Mouse (Mus musculus) right cerebral cortex, postnatal 10 days (tissue): ENCODE measurements around the gene Il25.
A peak's percentile ranks its signal among the peaks of the same experiment; 100 is the strongest.

Experiments
- DNase-seq, 2 experiments: peaks; one replicate each; pipeline ENCODE4 v3.0.0; 2021; ENCODE audit warnings: low spot score in 2 of 2

Il25 gene

DNA sequence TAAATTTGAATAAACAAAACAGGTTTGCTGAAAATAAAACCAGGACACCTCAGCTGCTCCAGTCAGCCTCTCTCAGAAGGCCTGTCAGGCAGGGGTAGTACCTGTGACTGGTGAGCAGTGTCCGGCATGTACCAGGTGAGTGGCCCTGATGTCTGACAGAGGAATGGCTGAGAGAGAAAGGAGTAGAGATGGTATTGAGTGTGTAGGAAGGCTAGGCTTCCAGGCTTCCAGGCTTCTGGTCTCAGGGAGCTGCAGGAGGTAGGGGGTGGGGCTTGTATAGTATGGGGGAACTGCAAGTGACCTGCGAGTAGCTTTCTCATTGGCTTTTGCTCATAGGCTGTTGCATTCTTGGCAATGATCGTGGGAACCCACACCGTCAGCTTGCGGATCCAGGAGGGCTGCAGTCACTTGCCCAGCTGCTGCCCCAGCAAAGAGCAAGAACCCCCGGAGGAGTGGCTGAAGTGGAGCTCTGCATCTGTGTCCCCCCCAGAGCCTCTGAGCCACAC lies at the start of gene Il25:
Il25 (plus strand) TSS at position 51 of the 506 bp plus-strand sequence.
- no peak for DNase-seq

DNA sequence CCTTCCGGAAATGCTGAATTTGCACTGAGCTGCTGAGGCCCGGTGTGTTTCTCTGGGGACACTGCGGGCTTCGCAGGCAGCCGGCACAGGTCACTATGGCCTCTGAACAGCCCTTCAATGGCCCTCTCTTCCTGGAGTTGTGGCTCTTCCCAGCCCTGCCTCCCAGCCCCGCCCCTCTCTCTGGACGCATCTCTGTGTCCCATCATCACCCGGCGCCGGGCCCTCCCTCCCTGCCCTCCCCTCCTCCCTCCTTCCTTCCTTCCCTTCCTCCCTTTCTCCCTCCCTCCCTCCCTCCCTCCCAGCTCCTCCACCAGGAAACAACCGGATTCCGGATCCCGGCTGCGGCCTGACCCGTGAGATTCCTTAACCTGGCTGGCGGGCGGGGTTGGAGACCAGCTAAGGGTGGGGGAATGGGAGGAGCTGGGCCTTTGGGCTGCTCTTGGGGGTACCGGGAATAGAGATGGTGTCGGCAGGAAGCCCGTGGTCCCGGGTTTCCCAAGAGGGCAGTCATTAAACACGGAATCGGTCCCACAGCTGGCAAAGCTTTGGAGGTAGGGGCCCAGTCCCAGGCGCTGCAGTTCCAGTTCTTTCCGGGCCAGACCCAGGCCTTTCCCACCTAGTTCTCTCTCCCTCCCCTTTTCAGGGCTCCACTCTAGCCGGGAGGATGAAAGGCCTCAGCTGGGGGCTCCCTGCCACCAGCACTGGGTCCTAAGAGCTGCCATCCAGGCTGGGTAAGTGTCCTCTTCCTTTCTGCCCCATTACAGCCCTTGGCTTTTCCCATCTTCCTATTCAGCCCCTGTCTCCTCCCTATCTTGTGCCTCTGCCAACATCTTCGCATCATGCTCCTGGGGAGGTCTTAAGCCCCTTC lies 49.1 kb upstream of the Il25 start, which contains the start of the genes Bcl2l2 and Gm20521:
Bcl2l2 (plus strand) TSS at position 224 of the 868 bp plus-strand sequence.
Gm20521 (plus strand) TSS at position 288 of the 868 bp plus-strand sequence.
- DNase-seq: peak; percentile 87 to 89

DNA sequence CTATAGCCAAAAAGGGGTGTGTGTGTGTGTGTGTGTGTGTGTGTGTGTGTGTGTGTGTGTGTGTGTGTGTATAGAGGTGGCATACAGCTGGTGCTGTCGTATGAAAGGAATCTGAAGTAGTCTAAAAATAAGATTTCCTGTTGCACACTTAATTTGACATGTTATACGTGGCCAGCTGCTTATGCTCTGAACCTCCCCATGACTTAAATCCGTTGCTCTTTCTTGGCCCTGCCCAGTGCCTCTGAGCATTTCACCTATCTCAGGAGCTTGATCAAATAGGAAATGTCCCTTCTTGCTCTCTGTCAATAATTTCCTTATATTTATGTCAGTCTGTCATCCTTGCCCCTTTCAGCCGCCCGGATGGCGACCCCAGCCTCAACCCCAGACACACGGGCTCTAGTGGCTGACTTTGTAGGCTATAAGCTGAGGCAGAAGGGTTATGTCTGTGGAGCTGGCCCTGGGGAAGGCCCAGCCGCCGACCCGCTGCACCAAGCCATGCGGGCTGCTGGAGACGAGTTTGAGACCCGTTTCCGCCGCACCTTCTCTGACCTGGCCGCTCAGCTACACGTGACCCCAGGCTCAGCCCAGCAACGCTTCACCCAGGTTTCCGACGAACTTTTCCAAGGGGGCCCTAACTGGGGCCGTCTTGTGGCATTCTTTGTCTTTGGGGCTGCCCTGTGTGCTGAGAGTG lies 48.3 kb upstream of the Il25 start:
- DNase-seq: no peak

DNA sequence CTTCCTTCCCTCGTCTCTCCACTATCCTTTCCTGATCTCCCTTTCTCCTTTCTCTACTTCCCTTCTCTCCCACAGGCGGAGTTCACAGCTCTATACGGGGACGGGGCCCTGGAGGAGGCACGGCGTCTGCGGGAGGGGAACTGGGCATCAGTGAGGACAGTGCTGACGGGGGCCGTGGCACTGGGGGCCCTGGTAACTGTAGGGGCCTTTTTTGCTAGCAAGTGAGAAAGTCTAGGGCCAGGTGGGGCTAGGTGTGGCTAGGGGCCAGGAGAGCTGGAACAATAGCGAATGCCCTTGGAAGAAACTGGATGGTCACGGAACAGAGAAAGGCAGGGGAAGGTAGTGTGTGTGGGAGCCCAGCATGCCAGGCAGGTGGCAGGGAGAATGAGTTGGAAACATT lies 47.2 kb upstream of the Il25 start:
- no peak for DNase-seq

DNA sequence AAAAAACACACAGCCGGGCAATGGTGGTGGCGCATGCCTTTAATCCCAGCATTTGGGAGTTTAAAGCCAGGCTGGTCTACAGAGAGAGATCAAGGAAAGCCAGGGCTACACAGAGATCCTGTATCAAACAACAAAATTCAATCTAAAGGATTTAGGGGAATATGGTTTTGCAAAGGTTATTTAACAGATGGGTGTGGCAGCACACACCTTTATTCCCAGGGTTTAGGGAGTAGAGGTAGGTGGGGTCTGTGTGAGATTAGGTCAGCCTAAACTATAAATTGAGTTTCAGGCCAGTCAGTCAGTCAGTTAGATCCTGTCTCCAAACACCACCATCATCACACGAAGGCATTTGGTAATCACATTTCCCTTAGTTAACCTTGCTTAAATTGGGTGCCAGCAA lies 40.3 kb upstream of the Il25 start, which contains the start of gene Pabpn1:
Pabpn1 (plus strand) TSS at position 301 of the 400 bp plus-strand sequence.
- DNase-seq: no peak

DNA sequence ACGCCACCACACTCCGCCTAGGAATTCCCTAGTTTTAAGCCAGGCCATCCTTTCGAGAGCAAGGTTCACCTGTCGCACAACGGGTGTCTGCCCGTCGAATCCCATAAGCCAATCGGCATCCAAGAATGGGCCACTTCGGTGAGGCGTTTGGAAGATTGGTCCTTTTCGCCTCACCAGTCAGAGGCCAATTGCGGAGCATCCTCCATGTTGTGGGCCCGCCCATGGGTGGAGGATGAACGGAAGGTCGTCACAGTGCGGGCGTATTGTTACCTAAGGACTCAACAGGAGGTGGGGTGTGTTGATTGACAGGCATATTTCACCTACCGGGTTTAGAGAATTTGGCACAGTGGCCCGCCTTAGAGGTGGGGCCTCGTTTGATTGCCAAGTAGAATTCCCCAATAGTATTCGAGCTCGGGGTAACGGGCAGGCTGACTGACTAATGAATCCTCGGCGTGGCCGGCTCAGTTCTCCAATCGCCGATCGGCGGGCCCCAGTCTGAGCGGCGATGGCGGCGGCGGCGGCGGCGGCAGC lies 38.8 kb upstream of the Il25 start:
- peak; percentile 98 to 99 for DNase-seq

DNA sequence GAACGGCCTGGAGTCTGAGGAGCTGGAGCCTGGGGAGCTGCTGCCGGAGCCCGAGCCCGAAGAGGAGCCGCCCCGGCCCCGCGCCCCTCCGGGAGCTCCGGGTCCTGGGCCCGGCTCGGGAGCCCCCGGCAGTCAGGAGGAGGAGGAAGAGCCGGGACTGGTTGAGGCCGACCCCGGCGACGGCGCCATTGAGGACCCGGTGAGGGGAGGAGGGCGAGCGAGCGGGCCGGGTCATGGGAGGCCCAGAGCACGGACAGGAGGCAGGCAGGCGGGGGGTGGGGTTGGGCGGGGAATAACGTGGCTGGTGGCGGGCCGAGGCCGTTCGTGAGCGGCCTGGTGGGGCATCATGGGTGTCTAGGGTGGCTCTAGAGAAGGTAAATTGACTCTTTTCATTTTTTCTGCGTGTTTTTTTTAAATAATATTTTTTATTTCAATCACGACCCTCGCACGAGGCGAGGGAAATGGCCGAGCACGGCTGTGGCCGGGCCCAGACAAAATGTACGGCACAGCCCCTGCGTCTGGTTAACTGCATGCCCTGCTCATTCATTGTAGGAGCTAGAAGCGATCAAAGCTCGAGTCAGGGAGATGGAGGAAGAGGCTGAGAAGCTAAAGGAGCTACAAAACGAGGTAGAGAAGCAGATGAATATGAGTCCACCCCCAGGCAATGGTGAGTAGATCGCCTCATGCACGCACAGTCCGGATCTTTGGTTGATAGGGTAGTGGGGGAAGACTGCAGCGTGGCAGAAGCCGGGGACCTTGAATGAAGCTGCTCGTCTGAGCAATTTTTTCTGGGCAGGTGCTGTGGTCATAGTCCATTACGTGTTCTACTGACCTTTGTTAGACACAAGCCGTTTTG lies 38.0 kb upstream of the Il25 start:
- peak; percentile 72 for DNase-seq

DNA sequence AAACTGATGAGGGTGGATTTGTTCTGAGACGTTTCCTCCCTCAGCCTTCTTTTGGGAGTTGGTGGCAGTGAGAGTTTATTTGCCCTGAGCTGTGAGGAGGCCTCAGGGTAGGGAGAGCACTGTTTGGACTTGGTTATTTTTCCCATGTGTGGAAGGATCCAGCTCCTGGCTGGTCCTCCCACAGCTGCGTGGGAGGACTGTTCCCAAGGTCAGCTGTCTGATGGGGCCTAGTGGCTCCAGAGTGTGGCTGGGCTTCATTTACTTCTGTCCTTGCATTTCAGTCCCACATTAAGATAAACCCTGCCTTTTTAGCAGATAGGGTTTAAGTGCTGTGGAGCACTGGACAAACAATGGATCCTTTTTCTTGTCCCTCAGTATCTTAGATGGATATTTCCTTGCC lies 35.0 kb upstream of the Il25 start:
- DNase-seq: no peak

DNA sequence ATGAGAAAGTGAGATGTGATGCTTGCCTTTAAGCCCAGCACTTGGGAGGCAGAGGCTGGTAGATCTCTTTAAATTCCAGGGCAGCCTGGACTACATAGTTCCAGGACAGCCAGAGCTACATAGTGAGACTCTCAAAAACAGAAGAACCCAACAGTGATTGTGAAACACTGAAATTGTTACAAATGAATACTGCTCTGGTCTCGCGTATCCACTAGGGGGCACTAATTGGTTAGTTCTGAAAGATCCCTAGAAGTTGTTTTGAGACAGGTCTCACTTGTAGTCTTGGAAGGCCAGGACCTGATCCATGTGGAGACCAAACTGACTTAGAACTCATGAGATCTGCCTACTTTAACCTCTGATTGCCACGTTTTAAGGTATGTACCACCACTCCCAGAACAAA lies 32.1 kb upstream of the Il25 start:
- peak; percentile 83 to 84 for DNase-seq

DNA sequence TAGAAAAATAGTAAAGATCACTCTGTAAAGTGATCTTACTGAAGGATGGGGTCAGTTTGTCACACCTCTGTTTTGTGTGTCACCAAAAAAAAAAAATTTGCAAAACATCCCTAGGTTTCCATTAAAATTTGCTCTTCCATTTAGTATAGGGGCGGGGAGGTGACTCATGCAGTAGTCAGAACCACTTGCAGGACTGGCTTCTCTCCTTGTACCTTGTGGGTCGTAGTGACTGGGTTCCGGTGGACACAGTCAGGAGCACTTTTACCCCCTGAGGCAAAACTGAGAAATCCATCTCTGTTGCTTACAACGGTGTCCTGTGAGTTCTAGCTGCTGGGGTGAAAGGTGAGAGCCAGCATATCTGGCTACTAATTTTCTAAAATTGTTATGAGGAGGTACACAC lies 28.9 kb upstream of the Il25 start:
- DNase-seq: no peak

DNA sequence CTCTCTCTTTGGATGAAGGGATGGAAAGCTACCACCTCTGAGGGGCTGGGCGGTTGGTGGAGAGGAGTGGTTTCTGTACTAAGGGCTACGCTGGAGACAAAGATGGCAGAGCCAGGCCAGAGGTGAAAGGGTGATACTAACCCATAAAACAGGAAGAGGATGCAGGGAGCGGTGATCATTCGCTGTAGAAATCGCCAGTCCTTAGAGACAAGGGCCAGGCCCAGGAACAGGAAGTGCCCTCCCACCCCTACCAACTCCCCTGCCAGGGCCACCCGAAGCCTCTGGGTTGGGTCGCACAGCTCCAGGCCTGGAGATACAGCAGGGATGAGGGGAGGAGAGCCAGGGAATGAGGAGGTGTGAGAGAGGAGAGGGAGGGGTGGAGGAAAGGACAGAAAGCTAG lies 23.8 kb upstream of the Il25 start:
- DNase-seq: peak in 1 of 2 experiments; percentile 35

DNA sequence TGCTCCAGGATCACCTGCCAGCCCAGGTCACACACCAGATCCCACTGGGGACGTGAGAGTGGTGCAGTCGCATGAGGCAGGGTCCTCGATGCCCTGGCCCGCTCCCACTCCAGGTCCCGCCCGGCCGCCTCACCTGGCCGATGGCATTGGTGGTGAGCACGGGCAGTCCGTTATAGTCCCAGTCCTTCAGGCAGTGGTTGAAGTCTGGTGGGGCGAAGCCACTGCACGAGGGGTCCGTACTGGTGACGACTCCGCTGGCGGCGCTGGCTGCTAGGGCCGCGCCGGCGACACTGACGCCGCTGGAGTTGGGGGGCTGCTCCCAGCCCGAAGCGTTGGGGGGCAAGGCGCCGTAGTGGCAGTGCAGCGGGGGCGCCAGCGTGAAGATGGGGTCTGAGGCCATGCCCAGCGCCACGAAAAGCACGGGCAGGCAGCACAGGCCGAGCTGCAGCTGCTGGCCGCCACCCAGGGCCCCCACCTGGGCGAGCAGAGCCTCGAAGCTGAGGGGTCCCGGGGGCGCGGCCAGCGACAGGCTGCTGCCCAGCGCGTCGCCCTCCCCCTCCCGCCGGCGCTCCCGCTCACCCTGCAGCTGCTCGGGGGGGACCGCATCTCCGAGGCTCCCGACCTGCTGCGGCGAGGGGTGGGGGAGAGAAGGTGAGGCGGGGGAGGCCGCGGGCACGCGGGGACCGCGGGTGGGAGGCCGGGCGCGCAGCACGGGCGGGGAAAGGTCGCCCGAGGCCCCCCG lies 20.2 kb upstream of the Il25 start:
- DNase-seq: peak; percentile 54 to 56

DNA sequence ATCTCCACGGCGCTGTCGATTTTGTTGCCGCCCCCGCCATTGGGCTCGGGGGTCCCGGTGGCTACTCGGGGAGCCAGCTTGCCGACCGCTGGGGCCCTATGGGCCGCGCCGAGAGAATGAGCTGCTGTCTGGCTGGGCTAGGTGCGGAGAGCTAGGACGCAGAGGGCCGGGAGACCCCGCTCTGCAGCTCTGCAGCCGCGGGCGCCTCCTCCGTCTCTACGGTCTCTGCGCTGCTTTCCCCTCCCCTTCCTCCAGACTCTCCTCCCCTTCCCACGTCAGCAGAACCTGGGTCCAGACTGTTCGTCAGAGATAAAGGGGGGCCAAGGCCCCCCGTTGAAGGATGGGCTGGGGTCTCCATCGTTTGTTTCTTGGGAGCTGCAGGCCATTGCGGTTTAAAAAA lies 19.6 kb upstream of the Il25 start, which contains the start of gene Slc22a17:
Slc22a17 (minus strand) TSS at position 247 of the 400 bp plus-strand sequence.
- DNase-seq: peak; percentile 91 to 93

DNA sequence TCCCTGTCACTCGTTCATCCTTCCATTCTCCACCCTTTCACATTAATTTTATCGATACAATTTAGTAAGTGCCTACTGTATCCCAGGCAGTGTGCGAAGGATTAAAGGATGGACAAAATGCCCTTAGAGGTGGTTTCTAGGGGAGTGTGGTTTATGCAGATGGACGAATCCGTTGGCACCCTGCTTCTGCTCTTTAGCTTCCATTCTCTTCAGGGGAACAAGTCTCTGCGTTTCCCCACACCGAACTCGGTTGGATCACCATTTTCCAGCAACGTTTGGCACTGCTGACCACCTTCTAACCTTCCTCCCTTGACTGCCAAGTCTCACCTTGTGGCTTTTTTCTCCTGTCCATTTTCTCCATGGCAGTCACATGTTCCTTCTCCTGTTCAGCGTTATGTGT lies 19.2 kb upstream of the Il25 start:
- DNase-seq: no peak

DNA sequence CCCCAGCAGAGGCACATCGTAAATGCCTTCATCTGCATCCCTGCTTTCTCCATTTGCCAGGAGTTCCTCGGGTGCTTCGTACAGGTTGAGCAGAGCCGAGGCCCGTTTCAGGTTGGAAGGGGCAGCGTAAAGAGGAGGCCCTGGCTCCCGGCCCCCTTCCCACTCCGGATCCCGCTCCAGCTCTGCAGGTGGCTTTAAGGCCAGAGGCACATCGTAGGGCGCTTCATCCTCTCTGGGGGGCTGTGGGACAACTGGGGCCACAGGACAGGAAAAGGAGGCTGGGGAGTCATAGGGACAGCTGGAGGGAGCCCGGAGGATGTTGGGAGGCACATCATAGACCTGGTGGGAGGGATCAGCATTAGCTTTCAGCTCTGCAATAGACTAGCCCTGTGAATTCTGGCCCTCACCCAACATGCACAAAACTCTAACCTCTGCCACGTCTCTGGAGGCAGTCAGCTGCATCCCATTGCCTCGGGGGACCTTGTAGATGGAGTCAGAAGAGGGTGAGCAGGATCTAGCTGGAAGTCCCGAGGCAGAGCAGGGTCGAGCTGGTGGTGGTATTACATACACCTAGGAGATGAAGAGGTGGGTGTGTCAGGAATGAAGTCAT lies 12.3 kb upstream of the Il25 start:
- no peak for DNase-seq

DNA sequence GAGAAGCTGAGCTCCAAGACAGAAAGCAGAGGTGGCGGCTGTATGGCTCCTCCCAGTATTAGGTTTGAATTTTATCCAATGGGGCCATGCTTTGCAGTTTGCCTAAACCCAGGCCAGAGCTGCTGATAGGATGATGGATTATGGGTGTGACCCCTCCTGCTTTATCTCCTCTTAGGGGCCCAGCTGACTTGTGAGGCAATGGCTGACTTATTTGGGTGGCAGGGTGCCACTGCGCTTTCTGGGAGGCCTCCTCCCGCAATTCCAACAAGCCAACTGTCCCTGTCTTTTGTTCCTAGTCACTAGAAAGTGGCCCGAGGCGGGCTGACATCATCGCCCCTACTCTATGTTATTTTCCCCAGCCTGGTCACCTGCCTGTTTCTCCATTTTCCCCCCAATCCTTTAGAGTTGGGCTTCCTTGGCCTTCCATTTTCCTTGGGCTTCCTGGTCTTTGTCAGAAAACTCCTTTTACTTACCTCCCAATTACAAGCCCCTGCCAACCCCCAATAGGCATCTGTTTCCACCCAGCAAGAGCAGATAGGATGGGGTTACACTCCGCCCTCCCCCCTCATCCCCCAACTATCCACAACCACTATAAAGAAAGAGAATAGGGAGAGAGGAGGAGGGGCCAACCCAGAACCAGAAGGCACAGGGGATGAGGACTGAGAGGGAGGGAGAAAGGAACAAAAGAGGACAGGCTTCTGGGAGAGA lies 7.7 kb upstream of the Il25 start:
- DNase-seq: peak in 1 of 2 experiments; percentile 42

DNA sequence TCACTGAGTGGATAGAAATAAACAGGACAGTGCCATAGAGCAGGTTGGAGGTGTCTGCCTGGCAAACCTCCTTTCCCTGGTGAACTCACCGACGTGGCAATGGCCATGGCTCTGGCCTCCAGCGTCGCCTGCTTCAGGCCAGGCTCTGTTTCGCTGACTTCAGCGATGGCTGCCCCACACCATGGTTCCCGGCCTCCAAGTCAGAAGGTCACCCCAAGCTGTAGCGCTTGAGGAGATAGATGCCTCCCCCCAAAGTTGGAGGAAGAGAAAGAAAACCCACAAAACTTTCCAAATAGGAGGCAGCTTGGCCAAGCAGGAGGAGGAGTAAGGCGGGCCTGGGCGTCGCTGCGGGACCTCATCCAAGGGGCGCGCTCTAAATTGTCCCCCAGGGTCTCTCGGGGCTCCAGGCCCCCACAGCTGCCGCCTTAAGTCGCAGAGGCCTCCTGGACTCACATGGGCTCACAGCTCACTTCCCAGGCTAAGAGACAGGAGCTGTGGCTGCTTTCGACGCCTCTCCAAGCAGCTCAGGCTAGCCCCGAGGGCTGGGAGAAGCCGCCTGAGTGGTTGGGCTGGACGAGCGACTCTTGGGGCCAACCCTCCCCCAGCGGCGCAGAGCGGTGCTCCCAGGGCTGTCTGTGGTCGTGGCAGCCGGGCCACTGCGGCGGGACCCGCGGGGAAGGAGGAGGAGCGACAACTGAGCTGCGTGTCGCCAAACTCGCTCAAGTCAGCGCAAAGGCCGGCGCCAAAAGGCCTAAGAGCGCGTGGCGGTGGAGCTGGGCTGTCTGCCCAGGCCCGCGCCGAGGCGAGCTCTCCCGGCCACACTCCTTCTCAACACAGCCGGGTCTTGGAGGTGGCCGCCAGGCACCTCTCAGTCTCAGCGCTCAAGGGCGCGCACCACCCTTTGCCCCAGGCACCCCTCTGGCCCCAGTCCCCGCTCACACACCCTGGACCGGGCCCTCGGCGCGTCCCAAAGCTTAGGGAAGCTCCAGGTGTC lies 6.8 kb upstream of the Il25 start, which contains the start of gene Efs:
Efs (minus strand) TSS at position 778 of the 994 bp plus-strand sequence.
- DNase-seq: peak; percentile 65 to 71
